Mouse (Mus musculus): ENCODE data around the gene Gipr. TPM values are rescaled to one million over a fixed set of nuclear protein-coding genes. Genes with fewer than 3 reads are reported as not detected.
"Not testable (repeated sequence)": the region's sequence is repeated elsewhere in the genome, so short reads cannot be mapped to it uniquely, and the experiment has no call there.

Gipr gene
- polyA plus RNA-seq, 1 experiment from 2014 or later, result 1.1 TPM

DNA sequence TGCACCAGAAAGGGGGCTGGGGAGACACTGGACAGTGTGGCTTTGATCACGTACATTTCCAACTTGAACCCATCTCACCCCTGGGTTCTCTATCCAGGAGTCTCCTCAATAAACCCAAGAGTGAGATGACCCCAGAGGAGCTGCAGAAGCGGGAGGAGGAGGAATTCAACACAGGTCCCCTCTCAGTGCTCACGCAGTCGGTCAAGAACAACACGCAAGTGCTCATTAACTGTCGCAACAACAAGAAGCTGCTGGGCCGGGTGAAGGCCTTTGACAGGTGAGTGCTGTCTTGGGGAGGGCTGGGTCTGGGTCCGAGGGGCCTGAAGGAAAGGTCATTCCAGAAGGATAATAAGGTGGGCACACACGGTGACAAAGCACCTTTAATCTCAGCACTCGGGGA is 14.8 kb downstream of the Gipr start:
- H3K36me3 ChIP-seq (ENCODE audit: control insufficient read depth, insufficient read depth, low read length), result peaks cover 27% of the 10 kb centered on the region
- 0 out of 2 replicates have a peak overlapping the region, but pooled peaks have one; percentile 84 for H3K4me2 ChIP-seq (replicated peaks; ENCODE audit: low read depth, low read length)
- WGBS, result 85% methylated on average over 10 of the region's 10 CpGs
- not testable (repeated sequence) for H3K27ac ChIP-seq (ENCODE audit: low read length); H3K27me3 ChIP-seq (ENCODE audit: control insufficient read depth, insufficient read depth, low read length); H3K9ac ChIP-seq (replicated peaks; ENCODE audit: low read depth, low read length); H3K4me3 ChIP-seq (ENCODE audit: low read depth, low read length); H3K9me3 ChIP-seq (ENCODE audit: control insufficient read depth, low read depth, low read length); ATAC-seq (ENCODE audit: insufficient number of reproducible peaks, insufficient read depth, low FRiP score, low read depth)
- H3K4me1 ChIP-seq (ENCODE audit: control insufficient read depth, insufficient read depth, low read length), result peaks cover 13% of the 10 kb centered on the region; the same call in 1 of the 2 replicates

DNA sequence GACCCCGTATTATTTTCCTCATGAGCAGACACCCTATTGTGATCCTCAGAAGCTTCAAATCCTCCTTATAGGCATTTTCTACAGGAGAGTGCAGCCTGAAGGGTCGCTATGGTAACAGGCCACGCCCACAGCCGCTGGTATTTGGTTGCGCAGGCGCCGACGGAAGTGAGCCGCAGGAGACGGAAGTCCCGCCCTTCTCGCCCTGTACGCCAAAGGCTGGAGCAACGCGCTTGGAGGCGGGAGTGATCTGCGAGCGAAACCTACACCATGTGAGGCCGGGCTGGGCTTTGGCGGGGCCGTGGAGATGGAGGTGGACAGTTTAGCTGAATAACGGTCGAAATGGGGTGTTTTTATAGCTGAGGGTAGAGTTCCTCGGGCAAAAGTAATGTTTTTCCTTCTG is 16.3 kb downstream of the Gipr start, which contains the start of gene Snrpd2:
TSS of gene Snrpd2 (plus strand) at position 97 of the 400 bp plus-strand sequence.
- peak within 1 kb of the TSS; percentile 80 for H3K4me3 ChIP-seq (ENCODE audit: low read depth, low read length)
- ATAC-seq (ENCODE audit: insufficient number of reproducible peaks, insufficient read depth, low FRiP score, low read depth), result peak; percentile 87
- H3K9me3 ChIP-seq (ENCODE audit: control insufficient read depth, low read depth, low read length), result no peaks in the 10 kb centered on the region
- peak within 1 kb of the TSS; percentile 66 for H3K27ac ChIP-seq (ENCODE audit: low read length)
- H3K27me3 ChIP-seq (ENCODE audit: control insufficient read depth, insufficient read depth, low read length), result no peaks in the 10 kb centered on the region
- peak within 1 kb of the TSS; percentile 90 for H3K4me2 ChIP-seq (replicated peaks; ENCODE audit: low read depth, low read length)
- under 1% methylated on average over 24 of the region's 24 CpGs for WGBS
- peak within 1 kb of the TSS; percentile 71 for H3K9ac ChIP-seq (replicated peaks; ENCODE audit: low read depth, low read length)
- H3K36me3 ChIP-seq (ENCODE audit: control insufficient read depth, insufficient read depth, low read length), result peaks cover 27% of the 10 kb centered on the region
- peaks cover 13% of the 10 kb centered on the region; the same call in 1 of the 2 replicates for H3K4me1 ChIP-seq (ENCODE audit: control insufficient read depth, insufficient read depth, low read length)

DNA sequence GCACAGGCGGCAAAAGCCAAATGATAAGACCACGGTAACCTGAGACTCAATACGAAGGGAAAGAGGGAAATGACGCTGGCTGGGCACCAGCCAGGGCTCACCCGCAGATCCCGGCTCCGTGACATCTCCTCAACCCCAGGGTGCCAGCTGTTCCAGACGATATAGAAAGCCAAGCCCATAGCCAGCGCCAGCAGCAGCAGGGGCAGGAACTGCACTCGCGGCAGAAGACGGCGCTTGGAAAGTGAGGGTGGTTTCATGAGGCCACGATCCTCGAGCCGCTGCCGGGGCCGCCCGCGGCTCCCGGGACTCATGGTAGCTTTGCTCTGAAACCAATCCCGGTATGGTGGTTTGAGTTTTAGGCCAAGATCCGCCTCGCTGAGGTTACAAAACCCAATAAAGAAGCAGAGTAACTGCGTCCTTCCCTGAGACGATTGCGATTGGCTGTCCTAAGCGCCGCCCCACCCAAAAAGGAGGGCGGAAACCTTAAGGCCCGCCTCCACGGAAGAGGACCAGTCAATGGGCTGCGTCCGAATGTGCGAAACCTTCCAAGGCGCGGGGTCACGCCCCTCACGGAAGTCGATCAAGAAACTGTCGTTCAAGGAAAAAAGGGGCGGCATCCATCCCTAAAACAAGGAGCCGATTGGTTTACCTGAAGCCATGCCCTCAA is 16.9 kb downstream of the Gipr start, which contains the start of gene Qpctl:
TSS of gene Qpctl (minus strand) at position 417 of the 667 bp plus-strand sequence.
- H3K9ac ChIP-seq (replicated peaks; ENCODE audit: low read depth, low read length), result peak within 1 kb of the TSS; percentile 71
- peak; percentile 97 for ATAC-seq (ENCODE audit: insufficient number of reproducible peaks, insufficient read depth, low FRiP score, low read depth)
- H3K27ac ChIP-seq (ENCODE audit: low read length), result peak within 1 kb of the TSS; percentile 66
- no peaks in the 10 kb centered on the region for H3K27me3 ChIP-seq (ENCODE audit: control insufficient read depth, insufficient read depth, low read length)
- H3K4me3 ChIP-seq (ENCODE audit: low read depth, low read length), result peak within 1 kb of the TSS; percentile 80
- peaks cover 13% of the 10 kb centered on the region; the same call in 1 of the 2 replicates for H3K4me1 ChIP-seq (ENCODE audit: control insufficient read depth, insufficient read depth, low read length)
- H3K36me3 ChIP-seq (ENCODE audit: control insufficient read depth, insufficient read depth, low read length), result peaks cover 25% of the 10 kb centered on the region
- H3K4me2 ChIP-seq (replicated peaks; ENCODE audit: low read depth, low read length), result peak within 1 kb of the TSS; percentile 90
- no peaks in the 10 kb centered on the region for H3K9me3 ChIP-seq (ENCODE audit: control insufficient read depth, low read depth, low read length)
- under 1% methylated on average over 43 of the region's 43 CpGs for WGBS

DNA sequence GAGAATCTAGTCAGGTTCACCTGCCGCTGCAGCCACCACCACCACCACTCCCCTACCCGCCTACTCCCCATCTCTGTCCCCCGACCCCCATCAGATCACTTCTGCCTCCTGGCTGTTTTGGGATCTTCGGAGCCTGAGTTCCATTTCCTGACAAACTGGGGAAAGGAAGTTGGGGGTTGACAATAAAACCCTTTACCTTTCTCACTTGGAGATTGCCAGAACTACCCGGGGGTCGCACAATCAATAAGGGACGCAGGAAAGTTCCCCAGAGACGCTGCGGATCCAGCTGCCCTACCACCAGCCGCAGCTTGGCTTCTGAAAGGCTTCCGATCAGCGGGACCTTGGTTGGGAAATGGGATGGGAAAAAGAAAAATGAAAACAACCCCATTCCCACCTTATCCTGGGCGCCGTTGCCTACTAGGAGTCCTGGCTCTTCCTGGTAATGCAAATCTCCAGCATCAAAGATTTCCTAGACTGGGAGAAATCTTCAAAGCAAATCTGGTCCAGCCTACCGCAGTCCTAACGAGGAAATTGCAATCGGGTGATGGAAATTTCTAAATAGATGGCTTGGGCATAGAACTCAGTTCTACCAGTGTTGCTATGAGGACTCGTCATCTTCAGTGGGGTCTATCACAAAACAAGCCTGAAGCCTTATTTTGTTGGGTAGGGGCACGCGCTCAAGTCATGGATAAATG is 17.6 kb downstream of the Gipr start:
- Histone ChIP-seq H3K27me3 (ENCODE audit: control insufficient read depth, insufficient read depth, low read length) (no peaks in the 10 kb centered on the region), H3K27ac (ENCODE audit: low read length) (0 out of 2 replicates have a peak overlapping the region, but pooled peaks have one; percentile 7), H3K9me3 (ENCODE audit: control insufficient read depth, low read depth, low read length) (no peaks in the 10 kb centered on the region), H3K4me2 (replicated peaks; ENCODE audit: low read depth, low read length) (peak overlapping the region; percentile 90), H3K36me3 (ENCODE audit: control insufficient read depth, insufficient read depth, low read length) (peaks cover 19% of the 10 kb centered on the region), H3K9ac (replicated peaks; ENCODE audit: low read depth, low read length) (peak overlapping the region; percentile 36; the same call in 1 of the 2 replicates), H3K4me3 (ENCODE audit: low read depth, low read length) (peak overlapping the region; percentile 80), H3K4me1 (ENCODE audit: control insufficient read depth, insufficient read depth, low read length) (peaks cover 13% of the 10 kb centered on the region; the same call in 1 of the 2 replicates)
- 12% methylated on average over 20 of the region's 20 CpGs for WGBS
- ATAC-seq (ENCODE audit: insufficient number of reproducible peaks, insufficient read depth, low FRiP score, low read depth), result no peak

DNA sequence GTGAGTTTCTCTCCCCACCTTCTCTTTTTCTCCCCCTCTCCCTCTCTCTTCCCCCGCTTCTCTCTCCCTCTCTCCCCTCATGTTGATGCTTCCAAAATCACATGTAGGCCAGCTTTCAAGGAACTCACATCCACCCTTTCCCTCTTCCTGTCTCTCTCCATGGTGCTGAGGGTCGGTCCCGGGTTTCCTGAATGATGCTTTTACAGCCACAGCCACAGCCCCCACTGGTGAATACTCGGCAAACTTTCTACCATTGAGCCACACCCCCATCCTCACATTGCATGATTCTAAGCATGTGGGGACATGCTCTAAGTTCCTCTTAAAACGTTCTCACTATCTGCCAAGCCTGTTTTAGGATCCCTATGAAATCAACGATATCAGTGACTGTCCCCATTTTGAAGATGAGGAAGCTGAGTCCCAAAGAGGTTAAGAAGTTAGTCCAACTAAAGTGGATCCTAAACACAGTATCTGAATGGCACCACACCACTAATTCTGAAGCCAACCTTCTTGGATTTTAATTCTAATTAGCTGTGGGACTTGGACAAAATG is 18.4 kb downstream of the Gipr start:
- Histone ChIP-seq H3K4me1 (ENCODE audit: control insufficient read depth, insufficient read depth, low read length) (peaks cover 13% of the 10 kb centered on the region; the same call in 1 of the 2 replicates), H3K36me3 (ENCODE audit: control insufficient read depth, insufficient read depth, low read length) (peaks cover 11% of the 10 kb centered on the region), H3K27ac (ENCODE audit: low read length) (no peak overlapping the region), H3K4me3 (ENCODE audit: low read depth, low read length) (no peak overlapping the region), H3K9ac (replicated peaks; ENCODE audit: low read depth, low read length) (no peak overlapping the region), H3K27me3 (ENCODE audit: control insufficient read depth, insufficient read depth, low read length) (no peaks in the 10 kb centered on the region), H3K4me2 (replicated peaks; ENCODE audit: low read depth, low read length) (peak overlapping the region; percentile 90; the same call in 1 of the 2 replicates), H3K9me3 (ENCODE audit: control insufficient read depth, low read depth, low read length) (no peaks in the 10 kb centered on the region)
- WGBS, result 39% methylated on average over 6 of the region's 6 CpGs
- no peak for ATAC-seq (ENCODE audit: insufficient number of reproducible peaks, insufficient read depth, low FRiP score, low read depth)

DNA sequence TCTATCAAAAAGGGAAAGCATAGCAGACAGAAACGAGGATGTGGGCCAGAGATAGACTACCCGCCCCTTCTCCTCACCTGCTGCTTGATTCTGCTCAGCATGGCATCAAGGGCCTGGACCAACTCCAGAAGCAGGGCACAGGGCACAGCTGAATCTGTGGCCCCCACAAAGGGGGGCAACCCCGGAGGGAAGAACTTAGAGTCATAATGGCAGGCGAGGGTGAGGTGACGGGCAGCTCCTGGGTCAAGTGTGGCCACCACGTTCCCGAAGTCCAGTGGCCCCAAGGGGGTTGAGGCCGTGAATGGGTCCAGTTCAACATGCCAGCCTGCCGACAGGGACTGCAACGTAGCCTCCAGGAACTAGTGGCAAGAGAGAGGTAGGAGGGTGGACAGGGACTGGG is 19.1 kb downstream of the Gipr start:
- no peak overlapping the region for H3K9ac ChIP-seq (replicated peaks; ENCODE audit: low read depth, low read length)
- H3K4me2 ChIP-seq (replicated peaks; ENCODE audit: low read depth, low read length), result no peak overlapping the region
- no peak overlapping the region for H3K27ac ChIP-seq (ENCODE audit: low read length)
- H3K4me1 ChIP-seq (ENCODE audit: control insufficient read depth, insufficient read depth, low read length), result peaks cover 13% of the 10 kb centered on the region; the same call in 1 of the 2 replicates
- H3K36me3 ChIP-seq (ENCODE audit: control insufficient read depth, insufficient read depth, low read length), result peaks cover 4% of the 10 kb centered on the region
- no peak overlapping the region for H3K4me3 ChIP-seq (ENCODE audit: low read depth, low read length)
- H3K9me3 ChIP-seq (ENCODE audit: control insufficient read depth, low read depth, low read length), result no peaks in the 10 kb centered on the region
- no peaks in the 10 kb centered on the region for H3K27me3 ChIP-seq (ENCODE audit: control insufficient read depth, insufficient read depth, low read length)
- ATAC-seq (ENCODE audit: insufficient number of reproducible peaks, insufficient read depth, low FRiP score, low read depth), result no peak
- WGBS, result 91% methylated on average over 10 of the region's 10 CpGs

DNA sequence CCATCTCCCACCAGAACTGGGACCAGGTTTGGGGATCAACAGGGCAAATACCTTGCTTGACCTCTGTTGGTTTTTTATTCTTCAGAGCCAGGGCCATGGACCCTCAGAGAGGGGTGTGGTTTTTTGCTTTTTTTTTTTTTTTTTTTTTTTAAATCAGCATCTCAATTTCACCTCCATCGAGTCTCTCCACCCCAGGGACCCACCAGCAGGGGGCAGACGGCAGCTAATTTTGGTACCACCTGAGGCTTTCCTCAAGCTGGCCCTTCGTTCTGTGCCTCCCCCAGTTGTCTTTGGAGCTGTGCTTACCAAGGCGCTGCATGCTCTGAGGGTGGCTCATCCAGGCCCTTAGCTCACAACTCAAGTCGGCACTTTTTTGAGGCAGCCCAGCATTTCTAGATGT is 28.5 kb downstream of the Gipr start:
- H3K36me3 ChIP-seq (ENCODE audit: control insufficient read depth, insufficient read depth, low read length), result peaks cover 52% of the 10 kb centered on the region
- H3K27ac ChIP-seq (ENCODE audit: low read length), result no peak overlapping the region
- ATAC-seq (ENCODE audit: insufficient number of reproducible peaks, insufficient read depth, low FRiP score, low read depth), result no peak
- H3K4me3 ChIP-seq (ENCODE audit: low read depth, low read length), result no peak overlapping the region
- no peak overlapping the region for H3K9ac ChIP-seq (replicated peaks; ENCODE audit: low read depth, low read length)
- H3K4me2 ChIP-seq (replicated peaks; ENCODE audit: low read depth, low read length), result no peak overlapping the region
- 42% methylated on average over 5 of the region's 5 CpGs for WGBS
- no peaks in the 10 kb centered on the region for H3K27me3 ChIP-seq (ENCODE audit: control insufficient read depth, insufficient read depth, low read length)
- H3K9me3 ChIP-seq (ENCODE audit: control insufficient read depth, low read depth, low read length), result no peaks in the 10 kb centered on the region
- H3K4me1 ChIP-seq (ENCODE audit: control insufficient read depth, insufficient read depth, low read length), result no peaks in the 10 kb centered on the region

DNA sequence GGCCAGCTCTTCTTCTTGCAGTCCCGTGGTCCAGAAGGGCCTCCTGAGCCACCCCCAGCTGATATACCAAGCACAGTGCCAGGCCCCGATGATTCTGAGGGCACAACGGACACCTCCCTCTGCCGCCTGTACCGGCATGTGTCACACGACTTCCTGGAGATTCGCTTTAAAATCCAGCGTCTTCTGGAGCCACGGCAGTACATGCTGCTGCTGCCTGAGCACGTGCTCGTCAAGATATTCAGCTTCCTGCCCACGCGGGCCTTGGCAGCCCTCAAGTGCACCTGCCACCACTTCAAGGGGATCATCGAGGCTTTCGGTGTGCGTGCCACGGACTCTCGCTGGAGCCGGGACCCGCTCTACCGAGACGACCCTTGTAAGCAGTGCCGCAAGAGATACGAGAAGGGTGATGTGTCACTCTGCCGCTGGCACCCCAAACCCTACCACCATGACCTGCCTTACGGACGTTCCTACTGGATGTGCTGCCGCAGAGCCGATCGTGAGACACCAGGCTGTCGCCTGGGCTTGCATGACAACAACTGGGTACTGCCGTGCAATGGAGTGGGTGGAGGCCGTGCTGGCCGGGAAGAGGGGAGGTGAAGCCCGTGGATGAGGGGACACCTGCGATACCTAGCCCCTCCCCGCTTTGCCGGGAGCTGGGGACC is 29.1 kb downstream of the Gipr start:
- H3K9me3 ChIP-seq (ENCODE audit: control insufficient read depth, low read depth, low read length), result no peaks in the 10 kb centered on the region
- 94% methylated on average over 38 of the region's 38 CpGs for WGBS
- peaks cover 52% of the 10 kb centered on the region for H3K36me3 ChIP-seq (ENCODE audit: control insufficient read depth, insufficient read depth, low read length)
- no peak overlapping the region for H3K4me3 ChIP-seq (ENCODE audit: low read depth, low read length)
- no peak overlapping the region for H3K9ac ChIP-seq (replicated peaks; ENCODE audit: low read depth, low read length)
- H3K27ac ChIP-seq (ENCODE audit: low read length), result no peak overlapping the region
- H3K4me1 ChIP-seq (ENCODE audit: control insufficient read depth, insufficient read depth, low read length), result no peaks in the 10 kb centered on the region
- no peak overlapping the region for H3K4me2 ChIP-seq (replicated peaks; ENCODE audit: low read depth, low read length)
- H3K27me3 ChIP-seq (ENCODE audit: control insufficient read depth, insufficient read depth, low read length), result no peaks in the 10 kb centered on the region
- no peak for ATAC-seq (ENCODE audit: insufficient number of reproducible peaks, insufficient read depth, low FRiP score, low read depth)
